Mouse (Mus musculus) bone marrow, adult 2 months (tissue): ENCODE measurements around the gene Pdk2. TPM values are rescaled to one million over a fixed set of nuclear protein-coding genes. Genes with fewer than 3 reads are reported as not detected.
A peak's percentile ranks its signal among the peaks of the same experiment; 100 is the strongest.

Source experiments
- H3K27ac ChIP-seq: fragments of 200-500 bp; 2 replicates; pipeline ENCODE4 v1.5.1; 2012; ENCODE audit warnings: low read depth, mild to moderate bottlenecking, control low read depth, inconsistent platforms, low read length; ENCODE audit not compliant: control insufficient read depth, poor library complexity, insufficient read depth
- H3K4me1 ChIP-seq: fragments of 200-500 bp; 2 replicates; pipeline ENCODE4 v1.6.1; 2011; ENCODE audit warnings: low read length; ENCODE audit not compliant: control insufficient read depth, insufficient read depth
- H3K4me3 ChIP-seq: fragments of 200-500 bp; replicated peaks from 2 replicates; pipeline ENCODE3; 2011; ENCODE audit warnings: mild to moderate bottlenecking, low read depth, low read length, control low read depth; ENCODE audit not compliant: control insufficient read depth
- CTCF ChIP-seq: fragments of 200-500 bp; IDR thresholded peaks from 2 replicates; pipeline ENCODE4 v1.5.1; 2011; ENCODE audit warnings: low read length, control low read depth; ENCODE audit not compliant: control insufficient read depth, insufficient read depth
- POLR2A ChIP-seq: fragments of 200-500 bp; IDR thresholded peaks from 2 replicates; pipeline ENCODE4 v1.6.1; 2011; ENCODE audit warnings: low read depth, mild to moderate bottlenecking, control low read depth, low read length, borderline replicate concordance; ENCODE audit not compliant: control insufficient read depth
- WGBS: fragments of 180-500 bp; shearing (Covaris S2); methylation state at CpG from one replicate; pipeline ENCODE4 v1.1.7; 2018; 5-methylcytosine and 5-hydroxymethylcytosine counted together
- polyA plus RNA-seq: library from polyadenylated mRNA; stranded (reverse); fragments of >200 nt; gene quantifications from 2 replicates; pipeline ENCODE4 v1.2.4, GENCODE M21; 2011; ENCODE audit warnings: low replicate concordance; ENCODE audit not compliant: missing spikeins, insufficient read depth, insufficient read length

The Pdk2 gene
- polyA plus RNA-seq, 1 experiment = 8.1 TPM

GRCm38 (mm10) chr11:95006038-95006437 is 35.1 kb downstream of the Pdk2 start:
- H3K27ac ChIP-seq = no peak overlapping the region; the same call in 1 of the 2 replicates
- no peak for TF ChIP-seq POLR2A
- no peak overlapping the region for H3K4me3 ChIP-seq
- H3K4me1 ChIP-seq = peaks cover 1% of the 10 kb centered on the region; the same call in 1 of the 2 replicates
- 44% methylated on average over 4 of the region's 4 CpGs for WGBS

- Histone ChIP-seq H3K27ac (no peak overlapping the region), H3K4me1 (peaks cover 6% of the 10 kb centered on the region), H3K4me3 (no peak overlapping the region)
- 81% methylated on average over 6 of the region's 6 CpGs for WGBS
- TF ChIP-seq CTCF (no peak), POLR2A (no peak)
Measured at GRCm38 (mm10) chr11:95004937-95005198, 36.3 kb downstream of the Pdk2 start.

- no peak overlapping the region; the same call in 1 of the 2 replicates for H3K27ac ChIP-seq
- WGBS = 83% methylated on average over 12 of the region's 12 CpGs
- peaks cover 6% of the 10 kb centered on the region for H3K4me1 ChIP-seq
- no peak overlapping the region for H3K4me3 ChIP-seq
- TF ChIP-seq POLR2A (no peak), CTCF (no peak)
Measured at GRCm38 (mm10) chr11:95004136-95004936, 36.8 kb downstream of the Pdk2 start.

- Histone ChIP-seq H3K27ac (no peak overlapping the region), H3K4me1 (peaks cover 8% of the 10 kb centered on the region), H3K4me3 (no peak overlapping the region)
- no peak for TF ChIP-seq CTCF
- no peak for TF ChIP-seq POLR2A
- 97% methylated on average over 8 of the region's 8 CpGs for WGBS
Measured at GRCm38 (mm10) chr11:95002705-95003104, 38.4 kb downstream of the Pdk2 start.

GRCm38 (mm10) chr11:95001584-95002347 is 39.4 kb downstream of the Pdk2 start:
- WGBS = 86% methylated on average over 21 of the region's 21 CpGs
- TF ChIP-seq POLR2A (no peak), CTCF (no peak)
- Histone ChIP-seq H3K27ac (no peak overlapping the region), H3K4me1 (peaks cover 8% of the 10 kb centered on the region), H3K4me3 (no peak overlapping the region)

GRCm38 (mm10) chr11:95001058-95001457 is 40.1 kb downstream of the Pdk2 start:
- Histone ChIP-seq H3K27ac (peak overlapping the region; percentile 12; the same call in 1 of the 2 replicates), H3K4me3 (no peak overlapping the region), H3K4me1 (peaks cover 8% of the 10 kb centered on the region)
- TF ChIP-seq POLR2A (no peak), CTCF (peak; percentile 98)
- 4% methylated on average over 8 of the region's 8 CpGs for WGBS

GRCm38 (mm10) chr11:95000548-95000947 is 40.6 kb downstream of the Pdk2 start:
- Histone ChIP-seq H3K4me1 (peaks cover 10% of the 10 kb centered on the region), H3K4me3 (no peak overlapping the region), H3K27ac (peak overlapping the region; percentile 29)
- no peak for TF ChIP-seq POLR2A
- no peak for TF ChIP-seq CTCF
- WGBS = 2% methylated on average over 4 of the region's 4 CpGs

- 36% methylated on average over 8 of the region's 8 CpGs for WGBS
- no peak for TF ChIP-seq CTCF
- no peak for TF ChIP-seq POLR2A
- no peak overlapping the region for H3K4me3 ChIP-seq
Measured at GRCm38 (mm10) chr11:95000128-95000527, 41.0 kb downstream of the Pdk2 start.

More at GRCm38 (mm10) chr11:95000128-95000527, 41.0 kb downstream of the Pdk2 start:
- H3K4me1 ChIP-seq = peaks cover 12% of the 10 kb centered on the region
- peak overlapping the region; percentile 29 for H3K27ac ChIP-seq
